Mouse (Mus musculus) liver, embryonic 14.5 days (tissue): Measurements from ENCODE around the gene Aire.

Experiments used
- CTCF ChIP-seq: IDR thresholded peaks from 2 replicates; pipeline ENCODE4 v1.5.1; 2016; ENCODE audit warnings: antibody characterized with exemption, low read depth, control low read depth
- EP300 ChIP-seq: IDR thresholded peaks from 2 replicates; pipeline ENCODE4 v1.6.1; 2016; ENCODE audit warnings: antibody characterized with exemption, low read depth

- no peak for TF ChIP-seq EP300
- TF ChIP-seq CTCF, result no peak
Observed at GRCm38 (mm10) chr10:78092725-78093029, 49.3 kb upstream of the Aire start.
